In the genomic region with DNA sequence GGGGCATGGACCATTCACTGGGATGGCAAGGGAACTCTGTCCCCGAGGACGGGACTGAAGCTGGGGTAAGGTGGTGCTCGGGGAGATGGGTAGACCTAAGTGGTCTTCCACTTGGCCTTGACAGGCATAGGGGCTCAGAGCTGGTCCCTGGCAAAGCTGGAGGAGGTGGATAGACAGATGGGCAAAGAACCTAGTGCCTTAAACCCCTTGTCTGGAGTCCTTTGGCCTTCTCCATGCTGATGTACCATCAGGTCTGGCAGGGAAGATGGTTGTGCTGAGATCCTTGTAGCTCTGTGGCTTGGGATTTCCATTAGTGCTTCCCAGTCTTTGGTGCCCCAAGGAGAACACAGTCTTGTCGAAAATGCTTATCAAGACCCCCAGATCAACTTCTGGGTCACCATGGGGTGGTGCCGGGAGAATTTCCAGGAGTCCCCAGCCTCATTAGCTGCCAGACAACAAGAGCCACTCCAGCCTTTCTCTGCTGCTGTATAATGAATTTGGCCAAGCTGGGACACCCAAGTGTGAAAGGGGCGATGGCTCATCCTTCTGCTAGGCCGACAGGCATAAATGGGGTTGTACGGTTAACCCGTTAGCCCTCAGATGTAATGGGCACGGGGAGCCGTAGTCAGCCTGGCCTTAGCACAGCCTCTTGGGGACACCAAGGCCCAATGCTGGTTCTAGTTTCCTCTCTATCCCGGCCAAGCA, we compare ENCODE assay signal across 29 mouse cellular contexts. TPM values are rescaled to one million over a fixed set of nuclear protein-coding genes. Genes with fewer than 3 reads are reported as not detected.
DNase-seq lines count a peak whose midpoint lies in the region; ATAC-seq and TF ChIP-seq lines count a peak whose summit lies in the region.
"Had no signal": no experiment of that assay in that cellular context is flagged by ENCODE, and none has a peak within 500 bp of the region (broad histone marks: within the 10 kb centered on the region; RNA-seq: fewer than 3 reads in every experiment).

No protein-coding gene starts in this region.

- no peaks in the 10 kb centered on the region; the same call in 1 of the 2 replicates for H3K27me3 ChIP-seq in intestine, embryonic 16.5 days (replicated peaks; ENCODE audit: control insufficient read depth, insufficient read depth, low read length)
- H3K27me3 ChIP-seq: limb, embryonic 15.5 days; stomach, embryonic 15.5 days had no signal

- DNase-seq in cerebellum, adult 11-12 months: peak; percentile 31
- DNase-seq in cerebellum, adult 8-10 months: no peak
- DNase-seq in heart, adult 11 months: peak; percentile 92
- DNase-seq in heart, adult 9 months (ENCODE audit: low spot score in 2 of 2): no peak
- DNase-seq in lung, adult 2 months: no peak
- DNase-seq in lung, postnatal 10 days: no peak
- DNase-seq: adrenal gland, adult 8-10 months; embryo, embryonic 11 days; forebrain, postnatal 0 days; gastrocnemius, postnatal 10 days; kidney, adult 11 months; kidney, postnatal 25 days; right cerebral cortex, postnatal 14 days had no signal

- H3K4me1 ChIP-seq in lung, adult 2 months (ENCODE audit: control insufficient read depth, insufficient read depth, low read length): peaks cover 12% of the 10 kb centered on the region
- peaks cover 30% of the 10 kb centered on the region for H3K4me1 ChIP-seq in brown adipose tissue, adult 24 weeks (ENCODE audit: control insufficient read depth, insufficient read depth, insufficient read length, low read length)
- H3K4me1 ChIP-seq in intestine, embryonic 16.5 days (ENCODE audit: control insufficient read depth, insufficient read depth, low read length): peaks cover 12% of the 10 kb centered on the region

- no peak overlapping the region for H3K4me2 ChIP-seq in intestine, embryonic 16.5 days (ENCODE audit: low read depth, low read length)
- H3K4me2 ChIP-seq: forebrain, embryonic 12.5 days; heart, embryonic 12.5 days; hindbrain, embryonic 14.5 days; limb, embryonic 15.5 days; midbrain, embryonic 13.5 days; stomach, embryonic 15.5 days had no signal

- TF ChIP-seq POLR2A in lung, adult 2 months (IDR thresholded peaks at IDR 0.05; ENCODE audit: borderline replicate concordance, extremely low read depth, low read depth, low read length): no peak

- no peaks in the 10 kb centered on the region for H3K36me3 ChIP-seq in intestine, embryonic 16.5 days (ENCODE audit: control insufficient read depth, insufficient read depth, low read length)
- H3K36me3 ChIP-seq: forebrain, embryonic 12.5 days; heart, embryonic 12.5 days; limb, embryonic 10.5 days; limb, embryonic 15.5 days; midbrain, embryonic 13.5 days; stomach, embryonic 15.5 days had no signal

- no peak for TF ChIP-seq CTCF in lung, adult 2 months (IDR thresholded peaks at IDR 0.05; ENCODE audit: insufficient read depth, low read length)

- H3K27ac ChIP-seq in brown adipose tissue, adult 24 weeks (replicated peaks; ENCODE audit: low read depth, low read length): peak overlapping the region; percentile 39; the same call in 1 of the 2 replicates
- H3K27ac ChIP-seq in intestine, embryonic 16.5 days (ENCODE audit: low read length): no peak overlapping the region
- H3K27ac ChIP-seq: forebrain, embryonic 12.5 days; hindbrain, embryonic 14.5 days; limb, embryonic 10.5 days; limb, embryonic 15.5 days; liver, embryonic 14.5 days; midbrain, embryonic 13.5 days; stomach, embryonic 15.5 days had no signal

- H3K9ac ChIP-seq in intestine, embryonic 16.5 days (ENCODE audit: low read depth, low read length): no peak overlapping the region
- H3K9ac ChIP-seq: forebrain, embryonic 12.5 days; forebrain, postnatal 0 days; hindbrain, embryonic 14.5 days; limb, embryonic 15.5 days; liver, embryonic 14.5 days; midbrain, embryonic 13.5 days; stomach, embryonic 15.5 days had no signal

- no peak for ATAC-seq in intestine, embryonic 16.5 days
- ATAC-seq: forebrain, postnatal 0 days; midbrain, embryonic 13.5 days had no signal

- H3K9me3 ChIP-seq in intestine, embryonic 16.5 days (ENCODE audit: control insufficient read depth, low read length): no peaks in the 10 kb centered on the region
- H3K9me3 ChIP-seq: forebrain, embryonic 12.5 days; heart, embryonic 12.5 days; limb, embryonic 10.5 days; limb, embryonic 15.5 days; megakaryocyte, embryonic 14.5 days; midbrain, embryonic 13.5 days; stomach, embryonic 15.5 days had no signal

- H3K4me3 ChIP-seq in lung, adult 2 months (replicated peaks; ENCODE audit: extremely low read depth, low read depth, low read length): peak overlapping the region; percentile 47
- H3K4me3 ChIP-seq in brown adipose tissue, adult 24 weeks (ENCODE audit: insufficient read depth, low read depth, low read length): peak overlapping the region; percentile 83
- H3K4me3 ChIP-seq in intestine, embryonic 16.5 days (ENCODE audit: low read length): no peak overlapping the region
- H3K4me3 ChIP-seq: forebrain, embryonic 12.5 days; heart, embryonic 12.5 days; limb, embryonic 10.5 days; limb, embryonic 15.5 days; megakaryocyte, embryonic 14.5 days; midbrain, embryonic 13.5 days; stomach, embryonic 15.5 days had no signal

- WGBS in lung, adult 2 months: 77% methylated on average over 12 of the region's 12 CpGs
- WGBS in intestine, embryonic 16.5 days: 90% methylated on average over 12 of the region's 12 CpGs

RNA-seq across cellular contexts. Expression of a gene that starts 10.6 kb away (rescaled TPM):
- 21.0 and 22.1 TPM in 2 replicates for polyA plus RNA-seq in lung, adult 2 months (2012; rRNA removed)
- polyA plus RNA-seq in brown adipose tissue, adult 24 weeks (2012; ENCODE audit: insufficient read depth, insufficient read length, missing spikeins): 5.8 TPM in 2 replicates
- 26.1 and 31.3 TPM in 2 replicates for polyA plus RNA-seq in intestine, embryonic 16.5 days (2015; fragmentation: Nextera tagmentation; extraction: Ambion mirVana)

RNA-seq across cellular contexts. Expression of a gene that starts 12.6 kb away (rescaled TPM):
- 149 and 238 TPM in 2 replicates for polyA plus RNA-seq in lung, adult 2 months (2012; rRNA removed)
- 19.7 and 35.0 TPM in 2 replicates for polyA plus RNA-seq in brown adipose tissue, adult 24 weeks (2012; ENCODE audit: insufficient read depth, insufficient read length, missing spikeins)
- 30.6 and 31.4 TPM in 2 replicates for polyA plus RNA-seq in intestine, embryonic 16.5 days (2015; fragmentation: Nextera tagmentation; extraction: Ambion mirVana)

RNA-seq across cellular contexts. Expression of a gene that starts 14.9 kb away (rescaled TPM):
- polyA plus RNA-seq in lung, adult 2 months (2012; rRNA removed): not detected in 2 replicates
- polyA plus RNA-seq in brown adipose tissue, adult 24 weeks (2012; ENCODE audit: insufficient read depth, insufficient read length, missing spikeins): not detected in 2 replicates
- polyA plus RNA-seq in intestine, embryonic 16.5 days (2015; fragmentation: Nextera tagmentation; extraction: Ambion mirVana): not detected in 2 replicates
- polyA plus RNA-seq: C2C12; embryonic facial prominence, embryonic 14.5 days; forebrain, embryonic 12.5 days; forebrain, postnatal 0 days; heart, embryonic 12.5 days; heart, postnatal 0 days; hindbrain, embryonic 14.5 days; kidney, embryonic 14.5 days; limb, embryonic 10.5 days; limb, embryonic 15.5 days; liver, embryonic 14.5 days; midbrain, embryonic 13.5 days; neural tube, embryonic 14.5 days; stomach, embryonic 15.5 days had no signal

RNA-seq across cellular contexts. Expression of a gene that starts 35.7 kb away (rescaled TPM):
- 0.02 TPM in 1 of 2 replicates, not detected in the other for polyA plus RNA-seq in lung, adult 2 months (2012; rRNA removed)
- not detected in 2 replicates for polyA plus RNA-seq in brown adipose tissue, adult 24 weeks (2012; ENCODE audit: insufficient read depth, insufficient read length, missing spikeins)
- polyA plus RNA-seq in intestine, embryonic 16.5 days (2015; fragmentation: Nextera tagmentation; extraction: Ambion mirVana): 0.15 and 0.17 TPM in 2 replicates

Comparison
In these comparisons a context has a peak if more than half of its experiments do, and no peak if none do; other contexts are left out.
1. DNase-seq: peak in cerebellum, adult 11-12 months (single experiment) and heart, adult 11 months (single experiment); none in cerebellum, adult 8-10 months (single experiment), heart, adult 9 months (0 of 2), lung, adult 2 months (single experiment) and lung, postnatal 10 days (single experiment).